Mouse (Mus musculus): ENCODE measurements around the gene Mageb18. TPM values are rescaled to one million over a fixed set of nuclear protein-coding genes. Genes with fewer than 3 reads are reported as not detected.
"Not testable (repeated sequence)": the region's sequence is repeated elsewhere in the genome, so short reads cannot be mapped to it uniquely, and the experiment has no call there.

Mageb18 gene
- under 1 TPM in 1 of 2 experiments, not detected in 1; 0.17 TPM for total RNA-seq (2021)
- long read RNA-seq, experiment 1: 0 reads
- long read RNA-seq, experiment 2, partial matches to known transcripts: 0 of 1 reads
- long read RNA-seq, experiment 2, other reads (novel, unspliced or antisense): 0 of 1 reads

DNA sequence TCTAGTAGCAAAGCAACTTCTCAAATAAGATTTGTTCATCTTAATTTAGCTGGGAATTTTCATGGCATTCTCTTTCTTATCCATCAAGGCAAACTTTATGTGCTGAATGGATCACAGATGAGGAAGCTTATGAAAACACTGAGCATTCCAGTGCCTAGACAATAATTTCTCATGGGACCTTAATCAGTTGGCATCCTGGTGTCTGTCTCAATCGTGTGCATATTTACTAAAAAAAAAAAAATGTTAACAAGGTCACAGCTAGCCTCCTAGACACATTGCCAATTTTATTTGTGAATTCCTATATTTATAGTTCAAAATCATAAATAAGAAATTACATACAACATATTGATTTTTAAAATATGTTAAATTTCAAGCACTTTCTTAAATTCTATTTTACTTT, at the start of gene Mageb18:
Mageb18 (minus strand) TSS at position 101 of the 400 bp plus-strand sequence.
- no peak for DNase-seq (ENCODE audit: low spot score in 2 of 2)

DNA sequence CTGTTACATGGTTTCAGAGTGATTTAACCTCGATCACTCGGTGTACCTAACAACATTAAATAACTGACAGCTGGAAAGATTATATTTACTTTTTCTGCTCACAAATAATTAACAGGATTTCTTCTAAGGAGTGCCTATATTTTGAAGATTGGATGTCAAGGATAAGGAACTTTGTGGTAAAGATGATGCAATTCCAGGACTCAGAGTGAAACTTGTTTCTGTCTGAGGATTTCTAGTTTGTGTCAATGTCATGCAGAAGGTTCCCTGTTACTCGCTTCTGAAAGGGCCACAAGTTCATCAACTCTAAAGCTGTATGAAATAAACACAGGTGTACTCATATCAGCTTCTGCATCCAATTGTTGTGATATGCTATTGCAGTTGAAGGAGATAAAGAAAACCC, 13.4 kb upstream of the Mageb18 start:
- no peak for DNase-seq (ENCODE audit: low spot score in 2 of 2)

DNA sequence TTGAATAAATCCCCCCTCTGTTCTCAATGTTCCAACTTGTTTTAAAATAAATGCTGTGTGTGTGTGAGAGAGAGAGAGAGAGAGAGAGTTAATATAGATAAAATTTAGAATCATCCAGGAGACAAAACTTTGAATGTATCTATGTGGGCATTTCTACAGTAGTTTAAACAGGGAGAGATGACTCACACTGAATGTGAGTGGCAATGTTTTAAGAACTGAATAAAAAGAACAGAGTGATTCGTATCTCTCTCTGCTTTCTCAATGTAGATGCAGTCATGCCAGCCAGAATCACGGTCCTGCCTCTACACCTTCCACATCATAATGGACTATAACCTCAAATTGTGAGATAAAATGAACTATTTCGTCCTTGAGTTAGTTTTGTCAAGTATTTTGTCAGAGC, 11.1 kb upstream of the Mageb18 start:
- DNase-seq (ENCODE audit: low spot score in 2 of 2): no peak

DNA sequence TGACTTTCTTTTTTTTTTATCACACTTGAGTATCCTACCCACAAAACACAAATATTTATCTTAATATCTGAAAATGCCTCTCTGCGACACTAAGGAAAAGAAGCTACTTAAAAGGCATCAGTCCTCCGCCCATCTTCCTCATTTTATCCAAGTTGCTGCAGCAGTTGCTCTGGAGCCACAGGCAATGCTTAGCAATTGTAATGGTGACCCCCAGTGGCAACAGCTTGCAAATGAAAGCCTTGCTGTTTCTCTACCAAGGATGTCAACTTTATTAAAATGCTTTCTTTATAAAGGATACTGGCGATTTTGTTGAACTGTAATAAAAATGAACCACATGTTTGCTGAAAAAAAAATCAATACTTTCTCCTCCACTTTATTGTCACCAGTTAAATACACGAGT, 2.0 kb downstream of the Mageb18 start:
- DNase-seq (ENCODE audit: low spot score in 2 of 2): peak in 1 of 2 experiments; percentile 6

DNA sequence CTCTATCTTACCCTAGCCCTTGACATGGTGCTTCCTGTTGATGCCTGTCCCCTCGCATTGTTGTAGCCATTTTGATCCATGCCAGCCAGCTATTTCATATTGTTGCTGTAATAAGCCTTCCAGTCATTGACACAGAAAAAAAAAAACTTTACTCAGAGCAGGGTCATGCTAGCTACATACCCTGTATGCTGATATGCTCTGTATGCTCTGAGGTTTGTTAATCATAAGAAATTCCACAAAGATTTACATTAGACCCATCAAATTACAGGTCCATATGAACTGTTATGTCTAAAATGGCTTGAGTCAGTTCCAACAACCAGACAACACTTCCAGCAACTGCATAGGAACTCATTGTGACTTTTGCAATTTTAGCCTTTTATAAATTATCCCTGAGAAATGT, 71.5 kb downstream of the Mageb18 start:
- DNase-seq (ENCODE audit: low spot score in 2 of 2): no peak

DNA sequence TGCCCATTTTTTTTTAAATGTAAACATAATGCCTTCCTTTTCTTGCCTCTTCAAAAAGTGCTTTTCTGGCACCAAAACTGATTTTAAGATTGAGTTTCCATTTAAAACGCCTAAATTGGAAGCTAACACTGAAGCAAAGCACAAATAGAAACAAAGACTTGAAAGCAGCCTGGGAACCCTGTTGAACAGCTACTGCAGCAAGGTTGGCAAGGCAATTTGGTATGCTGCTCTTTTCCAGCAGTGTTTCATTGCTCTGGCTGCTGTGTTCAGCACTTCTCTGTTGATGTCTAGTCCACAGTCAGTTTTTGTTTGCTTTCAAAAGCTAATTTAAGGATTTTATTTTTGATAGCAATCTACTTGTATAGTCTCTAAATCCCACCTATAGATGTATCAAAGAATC, 101.1 kb downstream of the Mageb18 start:
- no peak for DNase-seq (ENCODE audit: low spot score in 2 of 2)

DNA sequence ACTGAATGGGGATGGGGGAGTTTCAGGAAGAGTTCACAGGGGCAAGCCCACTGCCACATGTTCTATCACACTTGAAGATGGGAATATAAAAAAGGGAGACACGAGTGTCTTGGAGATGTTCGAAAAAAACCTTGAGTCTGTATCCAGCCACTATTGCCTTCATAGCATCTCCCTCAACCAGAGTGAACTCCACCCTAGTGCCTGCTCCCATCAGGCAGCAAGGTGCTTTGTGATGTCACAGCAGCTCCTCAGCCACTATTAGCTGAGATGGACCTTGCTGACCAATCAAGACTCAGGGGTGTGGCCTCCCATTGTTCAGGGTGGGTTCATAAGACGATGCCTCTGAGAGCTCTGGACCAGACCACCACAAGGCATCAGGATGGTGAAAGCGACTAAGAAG, 109.7 kb downstream of the Mageb18 start, which contains the start of gene Gm5941:
Gm5941 (plus strand) TSS at position 301 of the 400 bp plus-strand sequence.
- DNase-seq (ENCODE audit: low spot score in 2 of 2): not testable (repeated sequence)

DNA sequence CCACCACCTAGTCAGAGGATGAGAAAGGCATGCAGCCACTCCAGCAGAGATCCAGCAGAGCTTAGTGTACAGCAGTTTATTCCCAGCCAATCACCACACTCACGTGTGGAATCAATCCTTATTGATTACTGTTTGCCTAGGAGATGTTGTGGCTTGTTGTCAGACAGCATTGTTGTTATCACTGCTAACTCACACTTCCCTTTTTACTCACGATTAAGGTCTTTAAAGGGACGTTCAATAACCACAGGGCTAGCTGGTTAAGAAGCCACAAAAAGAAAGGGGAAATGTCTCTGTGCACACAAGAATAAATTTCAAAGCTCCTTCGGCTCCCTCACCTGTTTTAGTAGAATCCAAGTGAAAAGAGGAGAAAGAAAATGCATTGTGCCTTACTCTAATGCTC, 134.6 kb downstream of the Mageb18 start:
- no peak for DNase-seq (ENCODE audit: low spot score in 2 of 2)

DNA sequence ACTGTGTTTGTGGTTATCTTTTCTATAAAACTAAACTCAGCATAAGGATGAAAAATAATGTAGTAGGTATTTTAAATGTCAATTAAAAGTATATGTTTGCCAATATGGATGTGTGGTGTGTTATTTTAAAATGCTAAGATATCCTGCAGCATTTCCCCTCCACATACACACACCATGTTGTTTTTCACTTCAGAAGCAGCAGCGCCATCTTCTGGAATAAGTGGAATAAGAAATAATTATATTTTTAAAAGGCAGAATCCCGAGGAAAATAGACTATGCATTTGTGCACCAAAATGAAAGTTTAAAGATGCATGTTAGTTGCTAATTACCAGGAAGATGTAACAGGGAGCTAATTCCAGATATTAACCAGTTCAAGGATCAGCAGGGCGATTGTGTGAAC, 138.9 kb downstream of the Mageb18 start:
- DNase-seq (ENCODE audit: low spot score in 2 of 2): no peak

DNA sequence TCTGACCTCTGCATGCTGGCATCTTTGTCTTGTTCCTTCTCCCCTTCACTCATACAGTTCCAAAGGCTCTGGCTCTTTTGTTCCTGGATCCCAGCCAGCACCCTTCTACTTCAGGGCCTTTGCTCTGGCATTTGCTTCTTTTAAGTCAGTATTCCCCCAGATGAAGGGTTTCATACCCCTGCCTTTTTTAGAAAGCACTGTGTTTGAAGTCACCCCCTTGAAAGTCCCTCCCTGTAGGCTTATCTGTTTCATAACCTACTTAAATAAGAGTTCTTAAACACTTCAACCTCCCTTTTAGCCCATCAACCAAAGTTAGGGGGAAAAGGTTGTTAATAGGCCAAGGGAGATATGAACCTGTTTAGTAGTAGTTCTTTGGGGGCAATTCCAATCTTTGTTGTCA, 212.0 kb downstream of the Mageb18 start:
- no peak for DNase-seq (ENCODE audit: low spot score in 2 of 2)

DNA sequence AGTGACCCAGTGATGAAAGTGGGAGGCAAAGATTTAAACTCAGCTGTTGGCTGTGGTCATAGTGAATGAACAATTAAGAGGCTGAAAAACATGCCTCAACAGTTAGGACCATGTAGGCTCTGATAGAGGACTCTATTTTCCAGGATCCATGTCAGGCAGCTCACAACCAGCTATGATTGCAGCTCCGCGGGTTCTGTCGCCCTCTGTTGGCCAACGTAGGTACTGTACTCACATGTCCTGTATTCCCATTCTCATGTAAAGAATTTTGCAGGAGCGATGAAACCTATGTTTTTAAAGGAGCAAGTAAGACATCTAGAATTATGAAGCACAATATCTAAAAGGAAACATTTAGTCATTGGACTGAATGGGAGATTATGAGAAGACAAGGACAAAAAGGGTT, 256.4 kb downstream of the Mageb18 start:
- peak in 1 of 2 experiments; percentile 22 for DNase-seq (ENCODE audit: low spot score in 2 of 2)

DNA sequence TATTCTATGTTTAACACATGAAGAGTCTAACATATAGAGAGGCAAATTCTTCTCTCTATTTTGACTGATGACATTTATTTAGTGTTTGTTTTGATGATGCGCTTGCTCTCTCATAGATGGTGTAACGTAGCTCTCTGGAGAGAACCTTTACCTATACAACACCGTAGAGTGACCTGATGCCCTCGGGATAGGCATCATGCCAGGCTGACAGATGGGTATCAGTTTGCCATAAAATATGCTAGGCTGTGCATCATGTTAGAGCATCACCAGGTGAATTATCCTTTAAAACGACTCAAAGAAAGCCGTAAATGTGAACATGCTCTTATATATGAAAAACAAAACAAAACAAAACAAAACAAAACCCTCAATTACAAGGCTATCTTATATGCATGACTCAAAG, 258.5 kb downstream of the Mageb18 start:
- no peak for DNase-seq (ENCODE audit: low spot score in 2 of 2)

DNA sequence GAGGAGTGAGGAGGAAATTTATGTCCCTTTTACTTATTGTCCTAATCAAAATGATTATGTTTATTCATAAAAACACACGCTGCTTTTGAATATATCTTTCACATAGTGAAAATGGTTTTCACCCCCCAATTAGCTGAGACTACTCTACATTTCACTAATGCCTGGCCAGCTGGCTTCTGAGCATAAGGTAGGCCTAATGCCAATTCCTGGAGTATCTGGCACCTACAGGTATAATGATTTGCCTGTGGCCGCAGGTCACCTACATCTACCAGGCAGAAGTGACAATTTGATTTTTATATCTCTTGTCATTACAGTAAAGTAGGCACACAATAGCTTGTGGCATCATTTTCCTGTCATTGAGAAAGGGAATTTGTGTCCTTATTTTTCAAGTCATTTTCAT, 259.8 kb downstream of the Mageb18 start:
- DNase-seq (ENCODE audit: low spot score in 2 of 2): no peak

DNA sequence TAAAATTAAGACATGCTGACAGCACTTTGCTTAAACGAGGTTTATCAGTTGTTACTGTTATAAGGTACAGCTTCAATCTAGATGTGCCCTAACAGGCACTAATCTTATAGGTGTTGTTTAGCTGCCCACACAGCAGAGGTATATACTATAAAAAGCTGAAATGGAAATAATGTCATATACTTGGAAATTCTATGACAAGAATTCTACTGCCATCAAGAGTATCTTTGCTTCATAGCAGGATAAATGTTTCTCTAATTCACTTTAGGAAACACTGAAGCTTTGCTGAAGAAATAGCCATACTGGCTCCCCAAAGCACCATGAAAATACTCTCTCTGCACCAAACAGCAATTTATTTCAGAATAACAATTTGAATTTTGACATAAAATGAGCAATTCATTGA, 265.9 kb downstream of the Mageb18 start:
- DNase-seq (ENCODE audit: low spot score in 2 of 2): no peak

DNA sequence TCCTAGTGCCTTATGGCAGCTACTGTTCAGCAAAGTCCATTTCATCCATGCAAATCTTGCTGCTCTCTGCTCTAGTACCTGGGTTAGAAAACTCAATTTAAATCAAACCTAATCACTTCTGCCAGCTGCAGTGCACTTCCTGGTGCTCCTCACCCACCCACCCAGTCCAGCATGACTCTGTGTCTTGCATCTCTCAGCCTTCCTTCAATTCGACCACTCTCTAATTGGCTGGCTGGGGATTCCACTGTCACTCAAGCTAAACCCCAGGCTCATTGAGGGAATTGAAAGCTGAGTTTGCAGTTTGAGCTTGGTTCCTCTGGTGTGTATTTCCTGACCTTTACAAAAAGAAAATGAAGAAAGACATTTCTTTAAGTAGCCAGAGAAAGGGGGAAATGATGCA, 275.8 kb downstream of the Mageb18 start:
- no peak for DNase-seq (ENCODE audit: low spot score in 2 of 2)

DNA sequence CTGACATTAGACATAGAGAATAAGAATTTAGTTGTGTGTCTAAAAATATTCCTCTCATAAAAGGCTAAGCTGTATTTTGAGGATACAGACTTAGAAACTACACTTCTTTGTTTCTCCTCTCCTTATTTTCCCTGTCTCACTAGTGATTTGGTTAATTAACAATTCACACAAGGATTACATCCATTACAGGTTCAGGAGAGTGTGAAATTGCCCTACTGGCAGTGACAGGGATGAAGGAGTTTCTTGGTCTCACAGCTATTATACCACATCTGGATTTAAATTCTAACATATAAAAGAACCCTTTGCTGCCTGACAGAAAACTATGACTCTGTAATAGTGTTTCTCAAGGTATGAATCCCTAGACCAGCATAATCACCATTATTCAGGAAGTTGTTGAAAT, 318.8 kb downstream of the Mageb18 start:
- no peak for DNase-seq (ENCODE audit: low spot score in 2 of 2)

Other genes with a start within 250 kb of the Mageb18 start
- not detected for gene Gm5941, start 109.6 kb downstream of the Mageb18 start, total RNA-seq (2021)